Comparison of ENCODE assay signal across 21 mouse cellular contexts in the genomic region with DNA sequence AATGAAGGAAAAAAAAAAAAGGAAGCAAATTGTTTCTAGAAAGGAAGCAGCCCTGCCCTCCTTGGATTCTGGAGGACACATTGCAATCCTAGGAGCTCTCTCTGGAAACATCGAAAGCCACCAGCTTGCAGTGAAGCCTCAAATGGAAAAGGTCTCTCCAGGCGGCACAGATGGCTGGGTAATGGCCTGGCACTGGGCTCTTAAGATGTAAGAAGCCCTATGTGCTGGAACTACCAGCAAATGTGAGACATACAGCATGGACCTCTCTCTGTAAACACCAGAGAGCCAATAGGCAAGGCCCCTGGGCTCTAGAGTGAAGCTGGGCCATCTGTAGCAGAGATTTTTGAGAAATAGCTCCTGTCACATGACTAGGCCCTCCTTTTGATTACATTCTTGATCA. TPM values are rescaled to one million over a fixed set of nuclear protein-coding genes. Genes with fewer than 3 reads are reported as not detected.
DNase-seq lines count a peak whose midpoint lies in the region; ATAC-seq and TF ChIP-seq lines count a peak whose summit lies in the region.
"Had no signal": no experiment of that assay in that cellular context is flagged by ENCODE, and none has a peak within 500 bp of the region (broad histone marks: within the 10 kb centered on the region; RNA-seq: fewer than 3 reads in every experiment).

No protein-coding gene starts in this region.

- TF ChIP-seq POLR2A in cerebellum, adult 2 months (IDR thresholded peaks at IDR 0.05; ENCODE audit: borderline replicate concordance, insufficient read depth, low read length) = no peak

- peak; percentile 69; the same call in 1 of the 2 replicates for ATAC-seq in cerebellum, adult (ENCODE audit: insufficient number of reproducible peaks, low FRiP score, low TSS enrichment)
- ATAC-seq: CD4-positive, CD25-positive, alpha-beta regulatory T cell, adult 4 months; forebrain, embryonic 16.5 days; intestine, embryonic 15.5 days had no signal

- TF ChIP-seq CTCF in cerebellum, adult 2 months (IDR thresholded peaks at IDR 0.05; ENCODE audit: borderline replicate concordance, insufficient read depth, low read depth, low read length) = no peak

- 10% methylated on average over 2 of the region's 2 CpGs for WGBS in cerebellum, adult 2 months

- no peak overlapping the region for H3K4me3 ChIP-seq in cerebellum, adult 2 months (replicated peaks; ENCODE audit: insufficient read depth, low read depth, low read length)
- H3K4me3 ChIP-seq: embryonic facial prominence, embryonic 12.5 days; forebrain, embryonic 12.5 days; heart, adult 2 months; heart, embryonic 15.5 days; hindbrain, embryonic 13.5 days; intestine, embryonic 15.5 days had no signal

- no peaks in the 10 kb centered on the region for H3K27me3 ChIP-seq in cerebellum, adult 2 months (ENCODE audit: control insufficient read depth, insufficient read depth, low read length)
- H3K27me3 ChIP-seq: embryonic facial prominence, embryonic 12.5 days; forebrain, embryonic 12.5 days; heart, embryonic 15.5 days; hindbrain, embryonic 13.5 days; intestine, embryonic 15.5 days had no signal

- peak overlapping the region; percentile 17 for H3K27ac ChIP-seq in cerebellum, adult 2 months (ENCODE audit: insufficient read depth, low read length)
- H3K27ac ChIP-seq: embryonic facial prominence, embryonic 12.5 days; forebrain, embryonic 12.5 days; heart, adult 2 months; heart, embryonic 15.5 days; hindbrain, embryonic 13.5 days; intestine, embryonic 15.5 days had no signal

- no peak for DNase-seq in cerebellum, postnatal 4 days (ENCODE audit: low spot score in 2 of 2)
- peak; percentile 54 to 72 for DNase-seq in cerebellum, adult 2 months
- peak; percentile 39 to 50 for DNase-seq in cerebellum, postnatal 10 days
- DNase-seq in layer of hippocampus, postnatal 10 days (ENCODE audit: low spot score in 2 of 2) = no peak
- no peak for DNase-seq in lung, postnatal 36 days
- DNase-seq in heart, adult 11 months = no peak
- DNase-seq: adrenal gland, adult 8-10 months; adrenal gland, postnatal 36 days; B cell, adult 2 months; gastrocnemius, postnatal 10 days; heart, adult 2 months; heart, postnatal 14 days had no signal

- peaks cover 4% of the 10 kb centered on the region; the same call in 1 of the 2 replicates for H3K4me1 ChIP-seq in cerebellum, adult 2 months (ENCODE audit: control insufficient read depth, insufficient read depth, low read length)
- H3K4me1 ChIP-seq: embryonic facial prominence, embryonic 12.5 days; forebrain, embryonic 12.5 days; heart, embryonic 15.5 days; hindbrain, embryonic 13.5 days; intestine, embryonic 15.5 days had no signal

RNA-seq across cellular contexts. Expression of gene Scube2, which starts 24.8 kb away (rescaled TPM):
- 0.26 and 0.33 TPM in 2 replicates for polyA plus RNA-seq in cerebellum, adult 2 months (2012; rRNA removed)
- total RNA-seq in layer of hippocampus, postnatal 10 days (2021) = 1 to 10 TPM; 1.8 to 2.1 TPM
- total RNA-seq: hematopoietic stem cell, adult 5-6 weeks had no signal
- polyA plus RNA-seq: CD4-positive, CD25-positive, alpha-beta regulatory T cell, adult 4 months had no signal

Comparison
In these comparisons a context has a peak if more than half of its experiments do, and no peak if none do; other contexts are left out.
1. DNase-seq: peak in cerebellum, adult 2 months (2 of 2) and cerebellum, postnatal 10 days (2 of 2); none in cerebellum, postnatal 4 days (0 of 2), layer of hippocampus, postnatal 10 days (0 of 2), lung, postnatal 36 days (single experiment) and heart, adult 11 months (single experiment).